ENCODE assay signal across 20 mouse cellular contexts in the genomic region with DNA sequence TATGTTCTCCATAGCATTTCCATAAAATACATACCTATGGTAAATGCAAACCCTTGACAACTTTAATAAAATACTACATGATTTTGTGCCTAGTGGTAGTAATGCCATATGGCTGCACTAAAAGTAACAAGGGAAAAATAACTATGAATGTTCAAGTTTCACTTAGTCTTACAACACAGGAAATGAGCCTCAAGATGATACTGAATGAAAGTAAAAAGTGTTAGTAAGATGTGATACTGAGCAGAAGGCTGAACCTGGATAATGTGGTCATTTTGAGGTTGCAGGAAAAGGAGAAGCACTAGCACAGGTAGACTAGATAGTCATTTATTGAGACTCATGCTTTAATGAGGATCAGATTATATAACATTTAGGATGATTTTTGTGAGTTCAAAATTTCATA. TPM values are rescaled to one million over a fixed set of nuclear protein-coding genes. Genes with fewer than 3 reads are reported as not detected.
A peak's percentile ranks its signal among the peaks of the same experiment; 100 is the strongest.
DNase-seq lines count a peak whose midpoint lies in the region; ATAC-seq and TF ChIP-seq lines count a peak whose summit lies in the region.
"Had no signal": no experiment of that assay in that cellular context is flagged by ENCODE, and none has a peak within 500 bp of the region (broad histone marks: within the 10 kb centered on the region; RNA-seq: fewer than 3 reads in every experiment).

No protein-coding gene starts in this region.

- no peak for TF ChIP-seq POLR2A in cerebellum, adult 2 months (IDR thresholded peaks at IDR 0.05; ENCODE audit: borderline replicate concordance, insufficient read depth, low read length)

- no peak for ATAC-seq in heart, embryonic 14.5 days (ENCODE audit: insufficient number of reproducible peaks, insufficient read depth, low FRiP score, low read depth)
- ATAC-seq in CD4-positive, CD25-positive, alpha-beta regulatory T cell, adult 4 months: peak; percentile 62
- ATAC-seq in inflammation-experienced regulatory T-cells, adult 6 months: peak; percentile 44
- ATAC-seq: forebrain, embryonic 13.5 days; intestine, postnatal 0 days; Patski had no signal

- H3K27me3 ChIP-seq in heart, embryonic 14.5 days (ENCODE audit: control insufficient read depth, insufficient read depth, low read length): no peaks in the 10 kb centered on the region
- H3K27me3 ChIP-seq in cerebellum, adult 2 months (ENCODE audit: control insufficient read depth, insufficient read depth, low read length): no peaks in the 10 kb centered on the region
- H3K27me3 ChIP-seq: CH12.LX; forebrain, embryonic 13.5 days had no signal

- no peaks in the 10 kb centered on the region for H3K36me3 ChIP-seq in heart, embryonic 14.5 days (ENCODE audit: control insufficient read depth, insufficient read depth, low read length)
- H3K36me3 ChIP-seq: embryonic facial prominence, embryonic 10.5 days had no signal

- H3K27ac ChIP-seq in heart, embryonic 14.5 days (replicated peaks in 1 of 2; ENCODE audit: control insufficient read depth in 1 of 2, insufficient read depth in 1 of 2, low read depth in 2 of 2, low read length in 2 of 2): no peak overlapping the region
- no peak overlapping the region for H3K27ac ChIP-seq in cerebellum, adult 2 months (ENCODE audit: insufficient read depth, low read length)
- H3K27ac ChIP-seq: embryonic facial prominence, embryonic 10.5 days; forebrain, embryonic 13.5 days; hindbrain, embryonic 14.5 days had no signal

- H3K9me3 ChIP-seq in heart, embryonic 14.5 days (ENCODE audit: control insufficient read depth, low read length): no peaks in the 10 kb centered on the region
- H3K9me3 ChIP-seq: embryonic facial prominence, embryonic 10.5 days; forebrain, embryonic 13.5 days had no signal

- no peak for TF ChIP-seq CTCF in cerebellum, adult 2 months (IDR thresholded peaks at IDR 0.05; ENCODE audit: borderline replicate concordance, insufficient read depth, low read depth, low read length)

- no peak for DNase-seq in heart, postnatal 4 days
- DNase-seq in A20 (ENCODE audit: low read depth, low spot score): peak; percentile 5
- no peak for DNase-seq in urinary bladder, postnatal 4 days (ENCODE audit: low spot score in 2 of 2)
- no peak for DNase-seq in layer of hippocampus, postnatal 10 days (ENCODE audit: low spot score in 2 of 2)
- DNase-seq in cerebellum, adult 2 months: no peak
- DNase-seq: adrenal gland, adult 2 months; adrenal gland, postnatal 25 days; cerebellum, adult 18-20 months; cerebellum, postnatal 10 days; kidney, adult 8-10 months had no signal

- H3K4me1 ChIP-seq in heart, embryonic 14.5 days (ENCODE audit: control insufficient read depth in 2 of 2, insufficient read depth in 2 of 2, low read length in 2 of 2): peaks cover under 1 to 4% of the 10 kb centered on the region in 2 experiments; a peak in 1 of 4 replicates
- no peaks in the 10 kb centered on the region for H3K4me1 ChIP-seq in cerebellum, adult 2 months (ENCODE audit: control insufficient read depth, insufficient read depth, low read length)
- H3K4me1 ChIP-seq: embryonic facial prominence, embryonic 10.5 days; forebrain, embryonic 13.5 days had no signal

- peak overlapping the region; percentile 56 for H3K4me2 ChIP-seq in heart, embryonic 14.5 days (ENCODE audit: low read length)
- H3K4me2 ChIP-seq: forebrain, embryonic 13.5 days; hindbrain, embryonic 14.5 days had no signal

- no peak overlapping the region for H3K9ac ChIP-seq in heart, embryonic 14.5 days (ENCODE audit: low read length)
- H3K9ac ChIP-seq: forebrain, embryonic 13.5 days; hindbrain, embryonic 14.5 days had no signal

- H3K4me3 ChIP-seq in heart, embryonic 14.5 days (ENCODE audit: control insufficient read depth in 1 of 2, insufficient read depth in 1 of 2, low read depth in 1 of 2, low read length in 2 of 2): no peak overlapping the region
- no peak overlapping the region for H3K4me3 ChIP-seq in cerebellum, adult 2 months (replicated peaks; ENCODE audit: insufficient read depth, low read depth, low read length)
- H3K4me3 ChIP-seq: embryonic facial prominence, embryonic 10.5 days; forebrain, embryonic 13.5 days had no signal

RNA-seq across cellular contexts. Expression of a gene that starts 16.2 kb away (rescaled TPM):
- polyA plus RNA-seq in heart, embryonic 14.5 days (2014; fragmentation: Nextera tagmentation; extraction: Ambion mirVana): 46.1 and 51.7 TPM in 2 replicates
- total RNA-seq in heart, postnatal 4 days (2021): 100 to 1,000 TPM; 124 to 144 TPM
- polyA plus RNA-seq in CD4-positive, CD25-positive, alpha-beta regulatory T cell, adult 4 months (2017; shearing (Covaris generic)): 1 to 10 TPM; 9.1 TPM
- 10 to 100 TPM in 2 of 3 experiments, 1 to 10 TPM in 1; 7.0 to 13.6 (median 13.4) TPM for polyA plus RNA-seq in inflammation-experienced regulatory T-cells, adult 6 months (2017; shearing (Covaris generic))
- total RNA-seq in layer of hippocampus, postnatal 10 days (2021): 100 to 1,000 TPM; 404 to 467 TPM
- 40.3 and 44.0 TPM in 2 replicates for polyA plus RNA-seq in cerebellum, adult 2 months (2012; rRNA removed)
- total RNA-seq: CH12.LX had no signal
- polyA plus RNA-seq: C2C12, Patski had no signal
